Mouse (Mus musculus) naive thymus-derived CD4-positive, alpha-beta T cell, adult 2 months (primary cell): ENCODE measurements around the gene Hspa1l.
"Not testable (repeated sequence)": the region's sequence is repeated elsewhere in the genome, so short reads cannot be mapped to it uniquely, and the experiment has no call there.

Experiments
- DNase-seq: peaks from one replicate; pipeline ENCODE4 v3.0.0-alpha.2; 2011; ENCODE audit warnings: low read depth

The Hspa1l gene

DNA sequence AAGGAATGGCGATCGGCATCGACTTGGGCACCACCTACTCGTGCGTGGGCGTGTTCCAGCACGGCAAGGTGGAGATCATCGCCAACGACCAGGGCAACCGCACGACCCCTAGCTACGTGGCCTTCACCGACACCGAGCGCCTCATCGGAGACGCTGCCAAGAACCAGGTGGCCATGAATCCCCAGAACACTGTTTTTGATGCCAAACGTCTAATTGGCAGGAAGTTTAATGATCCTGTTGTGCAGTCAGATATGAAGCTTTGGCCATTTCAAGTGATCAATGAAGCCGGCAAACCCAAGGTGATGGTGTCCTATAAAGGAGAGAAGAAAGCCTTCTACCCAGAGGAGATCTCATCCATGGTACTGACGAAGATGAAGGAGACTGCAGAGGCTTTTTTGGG lies 4.5 kb downstream of the Hspa1l start:
- no peak for DNase-seq

- DNase-seq, result no peak
Observed at GRCm38 (mm10) chr17:34978239-34978638, 5.7 kb downstream of the Hspa1l start.

GRCm38 (mm10) chr17:34979631-34980030 lies 7.1 kb downstream of the Hspa1l start:
- no peak for DNase-seq

DNA sequence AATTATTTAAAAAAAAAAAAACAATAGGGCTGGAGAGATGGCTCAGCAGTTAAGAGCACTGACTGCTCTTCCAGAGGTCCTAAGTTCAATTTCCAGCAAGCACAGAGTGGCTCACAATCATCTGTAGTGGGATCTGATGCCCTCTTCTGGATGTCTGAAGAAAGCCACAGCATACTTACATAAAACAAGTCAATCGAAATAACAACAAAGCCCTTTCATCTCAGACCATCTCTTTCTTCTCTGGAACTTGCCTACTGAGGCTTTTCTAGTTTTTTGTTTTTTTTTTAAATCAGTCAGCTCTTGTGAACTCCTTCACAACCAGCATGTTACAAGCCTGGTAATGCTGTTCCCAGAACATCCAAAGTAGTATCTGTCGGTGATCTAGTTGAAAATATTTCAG lies 8.2 kb downstream of the Hspa1l start:
- DNase-seq, result peak; percentile 79

- DNase-seq, result peak; percentile 96
Observed at GRCm38 (mm10) chr17:34981690-34982180, 9.2 kb downstream of the Hspa1l start, which contains the start of gene Lsm2. TSS of gene Lsm2 (plus strand) at chr17:34981862.

DNA sequence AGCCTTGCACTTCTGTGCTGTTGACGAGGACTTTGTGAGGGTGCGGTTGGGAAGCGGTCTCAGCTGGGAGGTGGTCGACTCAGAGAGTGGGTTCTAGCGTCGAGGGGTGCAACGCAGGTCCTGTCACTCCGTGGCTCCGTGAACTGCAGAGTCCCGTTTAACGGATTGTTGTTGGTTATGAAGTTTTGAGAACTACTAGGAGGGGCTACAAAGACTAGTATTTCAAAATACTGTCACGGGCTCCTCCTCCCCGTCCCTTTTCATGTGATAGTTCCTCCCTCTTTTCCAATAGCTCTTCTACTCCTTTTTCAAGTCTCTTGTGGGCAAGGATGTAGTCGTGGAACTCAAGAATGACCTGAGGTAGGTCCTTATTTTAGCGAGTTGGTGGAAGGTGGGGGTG lies 9.8 kb downstream of the Hspa1l start:
- DNase-seq, result no peak

DNA sequence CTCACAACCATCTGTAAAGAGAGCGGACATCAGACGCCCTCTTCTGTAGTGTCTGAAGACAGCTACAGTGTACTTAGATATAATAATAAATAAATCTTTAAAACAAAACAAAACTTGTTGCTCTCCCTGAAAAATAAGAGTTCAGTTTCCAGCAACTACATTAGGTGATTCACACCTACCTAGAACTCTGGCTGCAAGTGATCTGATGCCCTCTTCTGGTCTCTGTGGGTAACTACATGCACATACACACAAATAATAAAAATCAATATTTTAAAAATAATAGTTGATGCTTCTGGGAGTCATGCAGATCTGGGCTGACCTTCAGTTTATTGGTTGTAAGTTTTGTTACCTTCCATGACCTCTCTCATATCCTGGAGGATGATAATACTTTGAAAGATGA lies 11.7 kb downstream of the Hspa1l start:
- DNase-seq, result peak; percentile 75

DNA sequence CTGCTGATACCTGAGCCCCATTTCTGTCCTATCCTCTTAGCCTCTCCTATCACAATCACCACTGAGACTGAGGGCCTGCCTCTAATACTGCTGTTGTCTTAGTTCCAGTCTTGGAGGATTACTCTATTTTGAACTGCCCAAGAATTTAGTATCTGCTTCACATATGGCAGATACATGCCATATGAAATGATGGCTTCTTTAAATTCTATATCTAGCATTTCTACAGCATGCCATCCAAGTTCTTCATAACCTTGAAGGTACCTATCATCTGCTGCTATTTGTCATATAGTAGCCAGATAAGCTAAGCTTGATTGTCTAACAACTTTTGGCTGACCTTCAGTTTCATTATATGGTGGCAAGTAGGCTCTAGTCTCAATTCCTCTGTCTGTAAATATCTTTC lies 22.2 kb downstream of the Hspa1l start:
- no peak for DNase-seq

DNA sequence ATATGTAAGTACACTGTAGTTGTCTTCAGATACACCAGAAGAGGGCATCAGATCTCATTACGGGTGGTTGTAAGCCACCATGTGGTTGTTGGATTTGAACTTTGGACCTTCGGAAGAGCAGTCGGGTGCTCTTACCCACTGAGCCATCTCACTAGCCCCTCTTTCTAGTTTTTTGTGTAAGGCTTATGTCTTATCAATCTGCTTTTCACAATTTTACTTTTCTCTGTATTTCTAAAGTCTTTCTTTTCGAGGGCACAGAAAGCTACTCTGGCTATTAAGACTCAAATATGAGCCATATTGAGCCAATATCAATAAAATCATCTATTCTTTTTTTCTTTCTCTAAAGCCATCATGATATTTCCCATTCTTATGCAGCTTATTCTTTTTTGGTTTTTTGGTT lies 22.7 kb downstream of the Hspa1l start:
- DNase-seq, result not testable (repeated sequence)

GRCm38 (mm10) chr17:34995927-34996326 lies 23.4 kb downstream of the Hspa1l start:
- DNase-seq, result not testable (repeated sequence)

DNA sequence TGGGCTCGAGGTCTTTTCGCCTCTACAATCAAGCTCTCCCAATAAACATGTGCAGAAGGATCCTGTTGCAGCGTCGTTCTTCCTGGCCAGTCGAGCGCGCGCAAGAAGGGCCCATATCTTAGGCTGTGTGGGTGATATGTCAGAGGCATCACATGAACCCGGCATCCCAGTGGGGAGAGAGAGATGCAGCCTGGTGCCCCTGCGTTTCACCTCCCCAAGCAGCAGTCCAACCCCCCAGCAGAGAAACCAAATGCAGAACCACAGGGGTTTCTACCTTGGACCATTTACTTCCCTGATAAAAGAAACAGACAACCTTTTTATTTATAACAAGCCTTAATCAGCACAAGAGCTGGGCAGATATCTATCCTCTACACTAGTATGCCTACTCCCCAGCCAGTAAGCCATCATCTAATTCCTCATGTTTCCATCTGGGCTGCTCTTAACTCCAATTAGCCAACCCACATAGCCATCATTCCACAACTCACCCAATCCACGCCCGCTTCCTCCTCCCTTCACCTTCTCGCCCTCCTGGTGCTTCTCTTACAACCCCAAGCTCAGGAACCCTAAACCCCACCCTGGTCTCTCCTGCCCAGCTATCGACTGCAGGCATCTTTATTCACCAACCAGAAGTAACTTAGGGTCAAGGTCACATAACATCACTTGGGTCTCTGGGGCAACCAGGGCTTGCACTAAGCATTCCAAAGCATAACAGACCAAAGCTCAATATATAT lies 24.1 kb downstream of the Hspa1l start:
- DNase-seq, result no peak

- no peak for DNase-seq
Observed at GRCm38 (mm10) chr17:34997142-34997483, 24.6 kb downstream of the Hspa1l start.

GRCm38 (mm10) chr17:34998526-34999430 lies 26.3 kb downstream of the Hspa1l start:
- DNase-seq, result no peak

DNA sequence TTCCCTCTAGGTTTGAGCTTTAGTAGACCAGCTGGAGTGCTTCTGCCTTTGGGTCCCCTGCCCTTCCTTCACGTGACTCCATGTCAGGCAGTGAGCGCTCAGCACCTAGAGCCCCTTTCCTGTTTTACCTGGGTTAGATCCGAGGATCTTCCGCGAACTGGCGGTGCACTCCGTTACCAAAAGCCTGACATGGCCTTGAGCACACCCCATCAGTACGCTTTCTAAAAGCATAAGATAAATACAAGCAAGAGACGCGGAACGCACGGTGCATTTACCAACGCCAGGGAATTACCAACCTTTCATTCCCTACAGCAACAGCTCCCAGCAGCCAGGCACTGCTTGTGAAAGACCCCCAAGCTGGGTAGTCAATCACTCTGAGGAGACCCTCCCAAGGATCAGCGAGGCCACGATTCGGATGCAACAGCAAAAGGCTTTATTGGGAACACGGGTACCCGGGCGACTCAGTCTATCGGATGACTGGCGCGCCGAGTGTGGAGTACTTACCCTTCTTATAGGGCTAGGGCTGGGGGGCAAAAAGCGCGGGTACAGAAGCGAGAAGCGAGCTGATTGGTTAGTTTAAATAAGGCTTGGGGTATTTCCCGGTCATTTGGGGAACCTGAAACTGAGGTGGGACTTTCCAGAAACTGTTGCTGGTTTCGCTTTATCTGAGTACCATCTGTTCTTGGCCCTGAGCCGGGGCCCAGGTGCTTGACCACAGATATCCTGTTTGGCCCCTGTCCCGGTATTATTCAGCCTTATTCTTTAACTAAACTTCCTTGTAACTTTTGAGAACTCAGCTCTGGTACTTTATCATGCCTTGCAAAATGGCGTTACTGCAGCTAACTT lies 27.6 kb downstream of the Hspa1l start:
- DNase-seq, result peak; percentile 61

- DNase-seq, result peak; percentile 92
Observed at GRCm38 (mm10) chr17:35000717-35001451, 28.4 kb downstream of the Hspa1l start, which contains the start of gene Vars. TSS of gene Vars (plus strand) at chr17:35000987.

- peak; percentile 69 for DNase-seq
Observed at GRCm38 (mm10) chr17:35001452-35002152, 29.1 kb downstream of the Hspa1l start.

GRCm38 (mm10) chr17:35002153-35002865 lies 29.8 kb downstream of the Hspa1l start:
- DNase-seq, result peak; percentile 42

GRCm38 (mm10) chr17:35003022-35003838 lies 30.7 kb downstream of the Hspa1l start:
- no peak for DNase-seq

GRCm38 (mm10) chr17:35004075-35004717 lies 31.7 kb downstream of the Hspa1l start:
- no peak for DNase-seq
